Mouse (Mus musculus): Measurements from ENCODE around the gene Use1.

The Use1 gene

DNA sequence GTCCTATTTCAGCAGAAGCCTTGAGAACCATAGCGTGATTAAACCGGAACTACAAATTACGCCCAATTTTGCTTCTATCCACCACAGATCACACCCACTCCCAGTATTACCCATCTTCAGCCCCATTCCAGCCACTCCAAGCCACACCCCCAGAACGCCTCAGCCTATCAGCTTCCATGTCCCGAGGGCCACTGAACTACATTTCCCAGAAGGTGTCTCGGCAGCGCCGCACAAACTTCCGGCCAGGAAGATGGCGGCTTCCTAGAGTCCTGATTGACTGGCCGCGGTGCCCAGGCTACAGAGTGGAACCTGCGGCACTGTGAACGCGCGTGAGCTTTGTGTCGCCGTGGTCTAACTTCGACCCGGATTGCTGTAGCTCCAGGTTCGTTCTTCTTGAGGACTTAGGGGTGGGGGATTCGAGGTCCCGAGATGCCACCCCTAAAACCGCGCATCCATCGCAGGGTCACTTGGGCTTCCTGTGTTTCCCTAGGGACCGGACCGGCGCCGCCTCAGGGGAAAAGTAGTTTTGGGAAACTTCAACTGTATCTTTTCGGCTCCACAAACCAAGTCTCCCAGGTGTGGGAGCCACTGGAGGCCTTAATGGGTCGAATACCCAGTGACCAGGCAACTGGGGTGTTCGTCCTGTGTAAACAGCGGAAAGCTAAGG, 30.1 kb downstream of the Use1 start, which contains the start of gene Babam1:
Gene Babam1 (plus strand): TSS at position 223 of the 667 bp plus-strand sequence.
- in situ Hi-C loops (cut with MboI; ENCODE audit: low pct_unique_long_range_greater_than_20kb in 1 of 2, low sequenced_read_pairs in 2 of 2, unreplicated experiment in 1 of 2), result no loop called here

DNA sequence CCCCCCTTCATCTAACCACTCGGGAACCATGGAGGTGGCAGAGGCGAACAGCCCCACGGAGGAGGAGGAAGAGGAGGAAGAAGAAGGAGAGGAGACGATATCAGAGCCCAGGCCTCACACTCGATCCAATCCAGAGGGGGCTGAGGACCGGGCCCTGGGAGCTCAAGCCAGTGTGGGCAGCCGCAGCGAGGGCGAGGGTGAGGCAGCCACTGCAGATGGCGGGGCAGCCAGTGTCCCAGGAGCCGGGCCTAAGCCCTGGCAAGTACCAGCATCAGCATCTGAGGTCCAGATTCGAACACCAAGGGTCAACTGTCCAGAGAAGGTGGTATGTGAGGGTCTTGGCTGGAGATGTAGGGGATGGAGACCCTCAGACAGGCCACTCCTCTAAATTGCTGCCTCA, 31.1 kb downstream of the Use1 start:
- in situ Hi-C loops (cut with MboI; ENCODE audit: low pct_unique_long_range_greater_than_20kb in 1 of 2, low sequenced_read_pairs in 2 of 2, unreplicated experiment in 1 of 2), result no loop called here

DNA sequence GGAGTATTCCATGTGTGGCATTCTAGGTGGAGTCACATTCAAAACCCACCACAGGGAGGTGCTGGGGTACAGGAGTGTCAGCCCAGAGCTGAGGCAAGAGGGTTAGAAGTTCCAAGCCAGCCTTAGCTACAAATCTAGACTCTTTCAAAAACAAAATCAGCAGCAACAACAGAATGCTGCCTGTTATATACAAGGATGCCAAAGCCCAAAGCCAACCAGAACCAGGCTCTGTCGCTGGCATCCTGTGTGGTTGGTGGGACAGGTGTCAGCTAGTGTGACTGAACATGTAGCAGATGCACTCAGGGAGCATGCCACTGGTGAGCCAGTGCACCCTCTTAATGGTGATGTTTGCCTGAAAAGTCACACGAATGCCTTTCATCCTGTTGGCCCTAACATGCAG, 34.2 kb downstream of the Use1 start:
- in situ Hi-C loops (cut with MboI; ENCODE audit: low pct_unique_long_range_greater_than_20kb in 1 of 2, low sequenced_read_pairs in 2 of 2, unreplicated experiment in 1 of 2), result no loop called here

DNA sequence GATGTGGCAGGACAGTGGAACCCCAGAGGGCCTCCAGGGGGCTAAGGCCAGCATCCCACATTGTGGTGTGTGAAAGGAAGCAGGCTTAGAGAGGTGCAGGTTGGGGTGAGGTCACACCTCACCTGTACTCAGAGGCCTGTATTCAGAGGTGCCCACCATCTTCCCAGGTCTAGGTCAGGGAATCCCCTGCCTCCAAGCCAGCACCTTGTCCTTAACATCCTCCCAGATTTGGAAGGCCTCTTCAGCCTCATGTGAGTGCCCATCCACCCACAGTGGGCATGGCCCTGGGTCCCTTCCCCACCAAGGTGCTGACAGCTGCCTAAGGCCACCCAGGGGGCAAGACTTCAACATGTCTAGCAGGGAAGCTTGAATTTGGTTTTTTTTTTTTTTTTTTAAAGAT, 34.8 kb downstream of the Use1 start:
- in situ Hi-C loops (cut with MboI; ENCODE audit: low pct_unique_long_range_greater_than_20kb in 1 of 2, low sequenced_read_pairs in 2 of 2, unreplicated experiment in 1 of 2), result no loop called here

DNA sequence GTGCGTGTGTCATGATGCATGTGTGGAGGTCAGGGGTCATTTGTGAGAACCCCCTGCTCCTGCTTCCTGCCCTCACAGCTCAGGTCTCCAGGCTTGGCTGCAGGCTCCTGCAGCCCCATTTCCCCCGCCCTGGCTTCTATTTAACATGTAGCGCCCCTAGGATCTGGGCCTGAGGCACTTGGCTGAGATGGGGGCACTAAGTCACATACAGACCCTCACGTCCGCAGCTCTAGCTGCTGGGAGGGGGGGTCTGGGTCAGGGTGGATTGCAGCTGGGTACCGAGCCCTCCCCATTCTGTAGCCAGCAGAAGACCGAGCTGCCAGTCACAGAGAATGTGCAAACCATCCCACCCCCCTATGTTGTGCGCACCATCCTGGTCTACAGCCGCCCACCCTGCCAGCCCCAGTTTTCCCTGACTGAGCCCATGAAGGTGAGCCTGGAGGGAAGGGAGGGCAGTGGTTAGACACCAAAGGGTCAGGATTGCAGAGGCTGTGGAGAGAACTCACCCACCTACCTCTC, 35.9 kb downstream of the Use1 start:
- in situ Hi-C loops (cut with MboI; ENCODE audit: low pct_unique_long_range_greater_than_20kb in 1 of 2, low sequenced_read_pairs in 2 of 2, unreplicated experiment in 1 of 2), result no loop called here

DNA sequence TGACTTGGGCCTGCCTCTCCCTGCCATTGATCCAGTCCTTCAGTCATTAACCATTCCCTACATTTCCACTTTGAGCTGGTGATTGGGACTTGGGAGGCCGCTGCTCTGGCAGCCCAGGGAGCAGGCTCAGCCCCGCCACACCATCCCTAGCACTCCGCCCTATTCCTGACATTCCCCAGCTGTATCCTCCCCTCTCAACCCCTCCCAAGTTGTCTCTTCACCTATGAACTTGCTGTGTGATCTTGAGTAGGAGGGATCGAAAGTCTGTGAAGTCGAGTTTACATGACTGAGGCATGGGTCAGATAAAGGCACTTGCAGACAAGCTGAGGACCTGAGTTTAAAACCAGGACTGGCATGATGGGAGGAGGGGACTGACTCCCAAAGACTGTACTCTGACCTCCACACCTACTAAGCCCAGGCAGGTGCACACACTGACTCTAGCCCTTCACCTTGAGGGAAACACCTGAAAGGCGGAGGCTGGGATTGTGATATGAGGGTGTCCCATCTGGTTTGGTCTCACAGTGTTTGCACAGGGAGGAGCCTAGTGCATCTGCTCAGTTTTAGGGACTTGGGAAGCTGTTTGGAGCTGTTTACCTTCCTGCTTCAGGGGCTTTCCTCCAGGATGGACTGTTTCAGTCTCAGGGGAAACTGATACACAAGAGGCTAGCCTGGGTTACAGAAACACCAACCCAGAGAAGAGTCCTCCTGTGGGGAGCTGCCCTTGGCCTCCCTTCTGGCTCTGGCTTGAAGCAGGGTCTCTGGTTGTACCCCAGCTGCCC, 36.6 kb downstream of the Use1 start:
- in situ Hi-C loops (cut with MboI; ENCODE audit: low pct_unique_long_range_greater_than_20kb in 1 of 2, low sequenced_read_pairs in 2 of 2, unreplicated experiment in 1 of 2), result no loop called here

DNA sequence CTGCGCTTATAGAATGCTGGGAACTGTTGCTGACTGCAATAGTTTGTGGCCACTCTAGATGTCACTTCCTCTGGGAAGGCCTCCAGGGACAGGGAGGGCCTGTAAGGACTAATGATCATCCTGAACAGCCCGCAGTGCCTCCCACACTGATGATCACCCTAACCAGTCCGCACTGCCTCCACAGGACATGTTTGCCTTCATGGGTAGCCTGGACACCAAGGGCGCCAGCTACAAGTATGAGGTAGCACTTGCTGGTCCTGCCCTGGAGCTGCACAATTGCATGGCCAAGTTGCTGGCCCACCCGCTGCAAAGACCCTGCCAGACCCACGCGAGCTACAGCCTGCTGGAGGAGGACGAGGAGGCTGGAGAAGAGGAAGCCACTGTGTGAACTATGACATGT, 37.4 kb downstream of the Use1 start:
- in situ Hi-C loops (cut with MboI; ENCODE audit: low pct_unique_long_range_greater_than_20kb in 1 of 2, low sequenced_read_pairs in 2 of 2, unreplicated experiment in 1 of 2), result no loop called here

DNA sequence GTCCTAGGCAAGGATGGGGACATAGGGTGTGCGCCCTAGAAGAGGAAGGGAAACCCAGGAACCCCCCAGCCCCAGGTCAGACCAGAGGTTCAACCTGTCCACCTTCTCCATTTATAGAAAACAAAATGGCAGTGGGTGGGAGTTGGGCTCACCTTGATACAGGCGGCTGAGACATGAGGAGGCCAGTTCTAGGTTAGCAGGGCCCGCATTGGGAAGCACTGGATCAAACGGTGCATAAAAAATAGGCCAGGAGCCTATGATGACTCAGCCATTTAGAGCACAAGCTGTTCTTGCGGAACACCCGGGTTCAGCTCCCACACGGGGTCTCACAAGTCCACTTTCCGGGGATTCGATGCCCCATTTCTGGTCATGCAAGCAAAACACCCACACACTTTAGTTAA, 38.3 kb downstream of the Use1 start:
- in situ Hi-C loops (cut with MboI; ENCODE audit: low pct_unique_long_range_greater_than_20kb in 1 of 2, low sequenced_read_pairs in 2 of 2, unreplicated experiment in 1 of 2), result no loop called here

DNA sequence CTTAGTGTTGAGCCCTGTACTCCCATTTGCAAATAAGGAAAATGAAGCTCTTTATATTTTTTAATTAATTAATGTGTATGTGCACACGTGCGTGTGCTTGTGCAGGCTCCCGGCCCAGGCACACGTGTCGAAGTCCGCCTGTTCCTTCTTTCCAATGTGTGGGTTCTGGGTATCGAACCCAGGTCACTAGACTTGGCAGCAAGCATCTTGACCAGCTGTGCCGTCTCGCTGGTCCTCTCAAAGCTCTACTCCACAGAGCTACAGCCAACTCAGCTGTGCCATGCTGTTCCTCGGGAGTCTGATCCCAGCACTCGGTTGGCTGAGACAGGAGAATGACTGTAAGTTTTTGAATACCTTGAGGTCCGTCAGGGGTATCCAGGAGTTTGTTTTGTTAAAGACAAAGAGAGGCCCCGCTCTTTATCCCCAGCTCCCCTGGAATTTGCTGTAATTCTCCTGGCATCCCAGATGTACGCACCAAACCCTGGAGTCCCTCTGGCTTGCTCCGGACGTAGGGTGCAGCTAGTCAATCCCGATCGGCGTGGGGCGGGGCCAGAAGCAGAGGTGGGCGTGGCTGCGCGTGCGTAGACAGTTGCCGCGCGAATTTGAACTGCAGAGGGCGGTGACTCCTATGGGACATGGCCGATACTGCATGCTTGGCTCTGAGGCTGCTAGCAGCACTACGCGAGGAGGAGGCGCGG, 38.9 kb downstream of the Use1 start, which contains the start of gene Ankle1:
Gene Ankle1 (plus strand): TSS at position 610 of the 698 bp plus-strand sequence.
- in situ Hi-C loops (cut with MboI; ENCODE audit: low pct_unique_long_range_greater_than_20kb in 1 of 2, low sequenced_read_pairs in 2 of 2, unreplicated experiment in 1 of 2), result no loop called here

DNA sequence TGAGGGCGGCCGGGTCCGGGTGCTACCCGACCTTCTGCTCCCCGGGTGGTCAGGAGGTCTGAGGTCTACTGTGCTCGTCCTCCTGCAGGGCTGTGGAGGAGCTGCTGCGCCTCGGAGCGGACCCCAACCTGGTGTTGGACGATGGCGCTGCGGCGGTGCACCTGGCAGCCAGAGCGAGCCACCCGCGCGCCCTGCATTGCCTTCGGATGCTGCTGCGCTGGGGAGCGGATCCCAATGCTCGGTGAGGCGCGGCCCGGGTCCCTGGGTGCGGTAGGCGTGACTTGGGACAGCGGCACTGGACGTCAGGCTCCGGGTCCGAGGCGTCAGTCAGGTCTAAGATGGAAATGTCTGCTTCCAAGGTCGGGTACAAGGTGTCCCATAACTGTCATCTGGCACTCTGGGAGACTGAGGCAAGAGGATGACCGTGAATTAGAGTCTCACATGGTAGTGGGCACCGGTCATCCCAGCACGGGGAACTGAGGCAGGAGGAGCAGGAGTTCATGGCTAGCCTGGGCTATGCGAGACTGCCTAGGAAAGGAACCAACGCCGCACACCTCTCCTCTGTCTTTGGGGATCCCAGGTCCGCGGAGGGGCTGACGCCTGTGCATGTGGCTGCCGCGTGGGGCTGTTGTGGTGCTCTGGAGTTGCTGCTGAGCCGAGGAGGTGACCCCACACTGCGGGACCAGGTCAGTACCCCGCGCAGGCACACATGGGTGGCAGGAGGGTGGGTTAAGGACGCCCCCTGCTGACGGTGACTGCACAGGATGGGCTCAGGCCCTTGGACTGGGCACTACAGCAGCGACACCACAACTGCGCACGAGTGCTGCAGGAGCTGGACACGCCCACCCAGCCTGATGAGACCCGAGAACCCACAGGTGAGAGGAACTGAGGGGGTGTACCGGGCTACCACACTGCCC, 39.7 kb downstream of the Use1 start:
- in situ Hi-C loops (cut with MboI; ENCODE audit: low pct_unique_long_range_greater_than_20kb in 1 of 2, low sequenced_read_pairs in 2 of 2, unreplicated experiment in 1 of 2), result no loop called here

DNA sequence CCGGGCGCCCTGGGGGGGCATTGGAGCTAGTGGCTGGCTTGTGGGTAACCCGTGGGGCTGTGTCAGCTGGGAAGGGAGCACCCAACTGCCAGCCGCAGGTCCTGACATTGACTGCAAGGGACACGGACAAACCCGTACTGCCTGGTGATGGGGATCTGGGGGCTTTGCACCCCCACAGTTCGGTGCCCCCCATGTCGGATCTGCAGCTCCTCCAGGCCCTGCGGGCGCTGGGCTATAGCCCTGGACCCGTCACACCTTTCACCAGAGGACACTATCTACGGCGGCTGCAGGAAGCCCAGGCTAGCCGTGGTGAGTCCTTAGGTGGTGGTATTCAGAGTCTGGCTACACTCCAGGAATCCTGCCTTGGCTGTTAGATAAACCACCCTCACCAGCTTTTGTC, 40.8 kb downstream of the Use1 start:
- in situ Hi-C loops (cut with MboI; ENCODE audit: low pct_unique_long_range_greater_than_20kb in 1 of 2, low sequenced_read_pairs in 2 of 2, unreplicated experiment in 1 of 2), result no loop called here

DNA sequence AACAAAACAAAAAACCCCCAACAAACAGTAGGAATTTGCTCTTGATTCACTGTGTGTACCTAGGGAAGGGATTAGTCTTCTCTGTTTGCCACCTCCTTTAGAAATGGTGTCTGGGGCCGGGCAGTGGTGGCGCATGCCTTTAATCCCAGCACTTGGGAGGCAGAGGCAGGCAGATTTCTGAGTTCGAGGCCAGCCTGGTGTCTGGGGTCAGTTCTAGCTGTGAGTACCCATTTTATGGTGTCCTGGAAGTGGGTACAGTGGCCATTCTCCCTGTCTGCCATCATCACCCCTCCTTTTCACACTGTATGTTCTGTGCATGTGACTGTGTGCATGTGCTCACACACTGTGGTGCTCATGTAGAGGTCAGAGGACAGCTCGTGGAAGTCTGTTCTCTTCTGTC, 41.6 kb downstream of the Use1 start:
- in situ Hi-C loops (cut with MboI; ENCODE audit: low pct_unique_long_range_greater_than_20kb in 1 of 2, low sequenced_read_pairs in 2 of 2, unreplicated experiment in 1 of 2), result no loop called here

DNA sequence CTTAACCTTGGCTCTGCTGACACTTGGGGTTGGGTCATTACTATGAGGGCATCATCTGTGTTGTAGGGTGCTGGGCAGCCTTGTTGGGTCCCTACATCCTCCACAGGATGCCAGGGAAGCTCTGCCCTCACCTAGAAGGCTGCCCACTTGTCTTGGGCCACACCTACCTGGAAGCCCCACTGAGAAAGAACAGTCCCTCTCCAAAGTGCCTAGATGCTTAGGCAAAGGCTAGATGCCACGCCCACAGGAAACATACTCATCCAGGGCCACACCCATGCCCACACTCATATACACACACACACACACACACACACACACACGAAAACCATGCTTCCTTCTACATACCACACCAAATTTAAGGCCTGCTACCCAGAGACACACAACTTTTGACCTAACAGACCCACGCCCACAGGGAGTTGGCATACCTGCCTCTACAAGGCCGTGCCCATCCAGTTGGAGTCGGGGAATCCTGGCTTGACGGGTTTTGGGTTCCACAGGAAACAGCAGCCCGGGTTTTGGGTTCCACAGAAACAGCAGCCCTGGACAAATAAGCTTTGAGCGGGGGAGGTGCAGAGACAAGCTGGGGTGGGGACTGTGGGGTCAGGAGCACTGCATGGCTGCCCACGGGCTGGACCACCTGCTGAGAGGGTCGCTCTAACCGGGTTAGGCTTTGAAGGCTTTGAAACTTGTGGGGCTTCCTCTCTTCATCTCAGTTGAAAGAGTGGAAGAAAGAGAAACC, 45.1 kb downstream of the Use1 start:
- in situ Hi-C loops (cut with MboI; ENCODE audit: low pct_unique_long_range_greater_than_20kb in 1 of 2, low sequenced_read_pairs in 2 of 2, unreplicated experiment in 1 of 2), result no loop called here
